Mouse (Mus musculus) embryonic facial prominence, embryonic 11.5 days (tissue): Measurements from ENCODE around the gene Ckmt2. TPM values are rescaled to one million over a fixed set of nuclear protein-coding genes. Genes with fewer than 3 reads are reported as not detected.

Experiments
- ATAC-seq: fragments of 200-750 bp; cut with Nextera tagmentation; replicated peaks from 2 replicates; pipeline ENCODE4 v1.8.0; 2017; ENCODE audit warnings: low read depth; ENCODE audit not compliant: insufficient number of reproducible peaks, low FRiP score, low TSS enrichment
- DNase-seq: peaks from one replicate; pipeline ENCODE4 v3.0.0-alpha.2; 2015; ENCODE audit warnings: low spot score
- H3K27ac ChIP-seq: fragments of 300-500 bp; sonication (generic); replicated peaks from 2 replicates; pipeline ENCODE4 v1.5.1; 2014; ENCODE audit warnings: mild to moderate bottlenecking, low read depth, low read length, control low read depth
- H3K27me3 ChIP-seq: fragments of 300-500 bp; sonication (generic); 2 replicates; pipeline ENCODE4 v1.6.1; 2014; ENCODE audit warnings: mild to moderate bottlenecking, low read length, moderate library complexity, mixed read lengths; ENCODE audit not compliant: control insufficient read depth, insufficient read depth
- H3K36me3 ChIP-seq: fragments of 300-500 bp; sonication (generic); replicated peaks from 2 replicates; pipeline ENCODE4 v1.6.1; 2014; ENCODE audit warnings: low read depth, mild to moderate bottlenecking, low read length, moderate library complexity, mixed read lengths; ENCODE audit not compliant: control insufficient read depth, insufficient read depth
- H3K4me1 ChIP-seq: fragments of 300-500 bp; sonication (generic); 2 replicates; pipeline ENCODE4 v1.6.1; 2014; ENCODE audit warnings: low read length, mixed read lengths; ENCODE audit not compliant: control insufficient read depth, insufficient read depth
- H3K4me2 ChIP-seq: fragments of 300-500 bp; sonication (generic); 2 replicates; pipeline ENCODE4 v1.6.1; 2014; ENCODE audit warnings: low read depth, mild to moderate bottlenecking, control low read depth, low read length, moderate library complexity
- H3K4me3 ChIP-seq: fragments of 300-500 bp; sonication (generic); 2 replicates; pipeline ENCODE4 v1.5.1; 2014; ENCODE audit warnings: low read depth, low read length, control low read depth
- H3K9ac ChIP-seq: fragments of 300-500 bp; sonication (generic); replicated peaks from 2 replicates; pipeline ENCODE4 v1.6.1; 2014; ENCODE audit warnings: mild to moderate bottlenecking, control low read depth, low read length
- H3K9me3 ChIP-seq: fragments of 300-500 bp; sonication (generic); replicated peaks from 2 replicates; pipeline ENCODE4 v1.6.1; 2016; ENCODE audit warnings: mild to moderate bottlenecking, low read length, inconsistent platforms, mixed read lengths; ENCODE audit not compliant: control insufficient read depth
- WGBS: fragments of 180-500 bp; shearing (Covaris S2); extraction: QIAGEN DNeasy Blood & Tissue Kit; methylation state at CpG from one replicate; pipeline ENCODE4 v1.1.7; 2014; 5-methylcytosine and 5-hydroxymethylcytosine counted together
- polyA plus RNA-seq: library from polyadenylated mRNA; unstranded; fragments of >200 nt; fragmentation: Nextera tagmentation; extraction: Ambion mirVana; gene quantifications from 2 replicates; pipeline ENCODE4 v1.2.1, GENCODE M21; 2014

Gene Ckmt2
- not detected in 2 replicates for polyA plus RNA-seq

GRCm38 (mm10) chr13:91876741-91877349, at the start of gene Ckmt2:
Ckmt2 (minus strand) TSS chr13:91876885.
- Histone ChIP-seq H3K4me1 (no peaks in the 10 kb centered on the region; the same call in 1 of the 2 replicates), H3K9ac (no peak within 1 kb of the TSS), H3K27me3 (no peaks in the 10 kb centered on the region), H3K9me3 (no peaks in the 10 kb centered on the region), H3K4me2 (no peak within 1 kb of the TSS), H3K36me3 (no peaks in the 10 kb centered on the region), H3K27ac (no peak within 1 kb of the TSS), H3K4me3 (no peak within 1 kb of the TSS)
- WGBS = 72% methylated on average over 5 of the region's 5 CpGs
- no peak for DNase-seq
- ATAC-seq = no peak

GRCm38 (mm10) chr13:91921010-91921409, 44.3 kb upstream of the Ckmt2 start:
- no peak overlapping the region for H3K27ac ChIP-seq
- no peaks in the 10 kb centered on the region for H3K36me3 ChIP-seq
- WGBS = 68% methylated on average over 3 of the region's 3 CpGs
- no peaks in the 10 kb centered on the region for H3K27me3 ChIP-seq
- H3K9me3 ChIP-seq = no peaks in the 10 kb centered on the region
- ATAC-seq (no peak), DNase-seq (no peak)
- no peaks in the 10 kb centered on the region for H3K4me1 ChIP-seq
- H3K4me2 ChIP-seq = no peak overlapping the region
- no peak overlapping the region for H3K4me3 ChIP-seq
- no peak overlapping the region for H3K9ac ChIP-seq

- H3K9me3 ChIP-seq = no peaks in the 10 kb centered on the region
- H3K27ac ChIP-seq = no peak overlapping the region
- H3K27me3 ChIP-seq = no peaks in the 10 kb centered on the region
- no peak overlapping the region for H3K4me3 ChIP-seq
- H3K4me1 ChIP-seq = no peaks in the 10 kb centered on the region
- 75% methylated on average over 5 of the region's 5 CpGs for WGBS
- no peaks in the 10 kb centered on the region for H3K36me3 ChIP-seq
- no peak overlapping the region for H3K4me2 ChIP-seq
- DNase-seq = no peak
- no peak overlapping the region for H3K9ac ChIP-seq
- no peak for ATAC-seq
These were observed 42.1 kb upstream of the Ckmt2 start for GRCm38 (mm10) chr13:91918764-91919163.

- Histone ChIP-seq H3K4me1 (no peaks in the 10 kb centered on the region), H3K9ac (no peak overlapping the region), H3K36me3 (no peaks in the 10 kb centered on the region), H3K4me2 (no peak overlapping the region), H3K27me3 (no peaks in the 10 kb centered on the region), H3K9me3 (no peaks in the 10 kb centered on the region), H3K4me3 (no peak overlapping the region), H3K27ac (no peak overlapping the region)
- DNase-seq (no peak), ATAC-seq (no peak)
- 88% methylated on average over 2 of the region's 2 CpGs for WGBS
These were observed 41.1 kb upstream of the Ckmt2 start for GRCm38 (mm10) chr13:91917835-91918234.

- DNase-seq (no peak), ATAC-seq (peak; percentile 20; the same call in 1 of the 2 replicates)
- Histone ChIP-seq H3K36me3 (no peaks in the 10 kb centered on the region), H3K4me1 (no peaks in the 10 kb centered on the region), H3K4me2 (no peak overlapping the region), H3K27me3 (no peaks in the 10 kb centered on the region), H3K27ac (no peak overlapping the region), H3K4me3 (no peak overlapping the region), H3K9me3 (no peaks in the 10 kb centered on the region), H3K9ac (no peak overlapping the region)
- 80% methylated on average over 5 of the region's 5 CpGs for WGBS
These were observed 39.6 kb upstream of the Ckmt2 start for GRCm38 (mm10) chr13:91916308-91916707.

GRCm38 (mm10) chr13:91915582-91916239, 39.0 kb upstream of the Ckmt2 start:
- no peaks in the 10 kb centered on the region for H3K4me1 ChIP-seq
- no peak overlapping the region for H3K27ac ChIP-seq
- DNase-seq (peak; percentile 28), ATAC-seq (peak; percentile 79)
- no peaks in the 10 kb centered on the region for H3K27me3 ChIP-seq
- 69% methylated on average over 6 of the region's 6 CpGs for WGBS
- H3K36me3 ChIP-seq = no peaks in the 10 kb centered on the region
- no peak overlapping the region for H3K4me2 ChIP-seq
- no peak overlapping the region for H3K9ac ChIP-seq
- H3K4me3 ChIP-seq = no peak overlapping the region
- H3K9me3 ChIP-seq = no peaks in the 10 kb centered on the region

GRCm38 (mm10) chr13:91915192-91915581, 38.5 kb upstream of the Ckmt2 start:
- H3K4me3 ChIP-seq = no peak overlapping the region
- DNase-seq (no peak), ATAC-seq (no peak)
- whole genome bisulfite sequencing = 39% methylated on average over 4 of the region's 4 CpGs
- no peaks in the 10 kb centered on the region for H3K4me1 ChIP-seq
- H3K36me3 ChIP-seq = no peaks in the 10 kb centered on the region
- H3K9ac ChIP-seq = no peak overlapping the region
- no peak overlapping the region for H3K4me2 ChIP-seq
- H3K27me3 ChIP-seq = no peaks in the 10 kb centered on the region
- no peak overlapping the region for H3K27ac ChIP-seq
- no peaks in the 10 kb centered on the region for H3K9me3 ChIP-seq

GRCm38 (mm10) chr13:91911652-91912051, 35.0 kb upstream of the Ckmt2 start:
- ATAC-seq = no peak
- DNase-seq = no peak

More at GRCm38 (mm10) chr13:91911652-91912051, 35.0 kb upstream of the Ckmt2 start:
- no peak overlapping the region for H3K9ac ChIP-seq
- no peaks in the 10 kb centered on the region for H3K9me3 ChIP-seq
- H3K4me2 ChIP-seq = no peak overlapping the region
- H3K36me3 ChIP-seq = no peaks in the 10 kb centered on the region
- no peaks in the 10 kb centered on the region for H3K4me1 ChIP-seq
- H3K4me3 ChIP-seq = no peak overlapping the region
- H3K27ac ChIP-seq = no peak overlapping the region
- H3K27me3 ChIP-seq = no peaks in the 10 kb centered on the region
